Mouse (Mus musculus) embryonic facial prominence, embryonic 10.5 days (tissue): ENCODE measurements around the gene Smarcd1. TPM values are rescaled to one million over a fixed set of nuclear protein-coding genes. Genes with fewer than 3 reads are reported as not detected.

ENCODE experiments used
- DNase-seq: peaks from one replicate; pipeline ENCODE4 v3.0.0-alpha.2; 2017; ENCODE audit warnings: low spot score
- H3K27ac ChIP-seq: fragments of 300-500 bp; sonication (generic); replicated peaks from 2 replicates; pipeline ENCODE4 v1.5.1; 2016; ENCODE audit warnings: mild to moderate bottlenecking
- H3K27me3 ChIP-seq: fragments of 300-500 bp; sonication (generic); replicated peaks from 2 replicates; pipeline ENCODE4 v1.6.1; 2016; ENCODE audit warnings: low read depth, mild to moderate bottlenecking; ENCODE audit not compliant: poor library complexity, severe bottlenecking
- H3K36me3 ChIP-seq: fragments of 300-500 bp; sonication (generic); replicated peaks from 2 replicates; pipeline ENCODE4 v1.6.1; 2016; ENCODE audit warnings: mild to moderate bottlenecking, moderate library complexity
- H3K4me1 ChIP-seq: fragments of 300-500 bp; sonication (generic); 2 replicates; pipeline ENCODE4 v1.6.1; 2016
- H3K4me3 ChIP-seq: fragments of 300-500 bp; sonication (generic); 2 replicates; pipeline ENCODE4 v1.5.1; 2016; ENCODE audit warnings: mild to moderate bottlenecking, moderate library complexity
- H3K9me3 ChIP-seq: fragments of 300-500 bp; sonication (generic); 2 replicates; pipeline ENCODE4 v1.6.1; 2016; ENCODE audit warnings: mild to moderate bottlenecking
- WGBS: fragments of 180-500 bp; shearing (Covaris S2); methylation state at CpG from one replicate; pipeline ENCODE4 v1.1.7; 2016; 5-methylcytosine and 5-hydroxymethylcytosine counted together
- polyA plus RNA-seq: library from polyadenylated mRNA; unstranded; fragments of >200 nt; fragmentation: Nextera tagmentation; extraction: Ambion mirVana; gene quantifications from 2 replicates; pipeline ENCODE4 v1.2.1, GENCODE M21; 2016

Gene Smarcd1
- polyA plus RNA-seq, 1 experiment from 2014 or later, result 83.3 TPM

GRCm38 (mm10) chr15:99710221-99711190 is 8.6 kb downstream of the Smarcd1 start:
- Histone ChIP-seq H3K27me3 (no peaks in the 10 kb centered on the region), H3K4me3 (no peak overlapping the region), H3K9me3 (no peaks in the 10 kb centered on the region), H3K36me3 (peaks cover 98% of the 10 kb centered on the region), H3K4me1 (peaks cover 19% of the 10 kb centered on the region), H3K27ac (no peak overlapping the region)
- 94% methylated on average over 10 of the region's 10 CpGs for WGBS
- DNase-seq, result no peak

- DNase-seq, result no peak
- peaks cover 100% of the 10 kb centered on the region for H3K36me3 ChIP-seq
- no peaks in the 10 kb centered on the region for H3K9me3 ChIP-seq
- H3K27me3 ChIP-seq, result no peaks in the 10 kb centered on the region
- 78% methylated on average over 3 of the region's 3 CpGs for WGBS
- no peak overlapping the region for H3K4me3 ChIP-seq
- H3K4me1 ChIP-seq, result peaks cover 29% of the 10 kb centered on the region
- H3K27ac ChIP-seq, result no peak overlapping the region
Measured at GRCm38 (mm10) chr15:99711491-99711890, 9.6 kb downstream of the Smarcd1 start.

- Histone ChIP-seq H3K4me3 (no peak overlapping the region), H3K9me3 (no peaks in the 10 kb centered on the region), H3K27ac (no peak overlapping the region), H3K36me3 (peaks cover 99% of the 10 kb centered on the region), H3K27me3 (no peaks in the 10 kb centered on the region), H3K4me1 (peaks cover 35% of the 10 kb centered on the region)
- no peak for DNase-seq
- WGBS, result 60% methylated on average over 13 of the region's 13 CpGs
Measured at GRCm38 (mm10) chr15:99712666-99713559, 11.0 kb downstream of the Smarcd1 start.

DNA sequence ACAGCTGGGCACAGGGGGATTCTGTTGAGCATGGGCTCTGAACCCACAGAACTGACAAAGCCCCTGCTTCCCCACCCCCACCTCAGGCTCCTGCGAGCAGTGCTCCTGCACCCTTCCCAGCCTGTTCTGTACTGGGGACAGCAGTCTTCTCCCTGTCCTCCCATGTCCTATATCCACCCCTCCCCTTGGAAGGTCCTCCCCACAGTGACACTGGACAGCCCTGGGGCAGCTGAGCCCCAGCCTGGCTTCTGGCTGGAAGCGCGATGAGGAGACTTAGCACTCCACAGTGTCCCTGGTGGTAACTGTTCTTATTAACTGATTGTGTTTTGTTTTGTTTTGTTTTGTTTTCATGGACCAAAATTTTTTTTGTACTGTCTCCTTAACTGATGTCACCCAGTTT is 11.6 kb downstream of the Smarcd1 start:
- Histone ChIP-seq H3K27me3 (no peaks in the 10 kb centered on the region), H3K4me3 (no peak overlapping the region), H3K4me1 (peaks cover 35% of the 10 kb centered on the region), H3K27ac (no peak overlapping the region), H3K36me3 (peaks cover 99% of the 10 kb centered on the region), H3K9me3 (no peaks in the 10 kb centered on the region)
- WGBS, result 82% methylated on average over 3 of the region's 3 CpGs
- no peak for DNase-seq

DNA sequence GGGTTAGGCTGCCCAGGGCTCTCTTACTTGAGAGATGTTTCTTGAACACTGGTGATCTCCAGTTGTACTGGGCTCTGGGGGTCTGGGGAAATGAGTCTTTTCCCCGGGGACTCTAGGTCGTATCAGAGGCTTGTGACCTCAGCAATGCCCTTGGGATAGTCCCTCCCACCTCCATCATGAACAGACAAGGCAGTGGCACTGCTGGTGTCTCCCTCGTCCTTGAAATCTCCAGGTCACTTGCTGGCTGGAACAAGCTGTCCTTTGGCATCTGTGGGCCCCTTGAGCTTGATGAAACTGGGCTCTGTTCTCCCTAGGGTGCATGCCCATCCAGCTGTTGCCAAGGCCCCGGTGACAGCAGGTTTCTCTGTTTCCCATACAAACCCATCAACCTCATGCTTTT is 12.3 kb downstream of the Smarcd1 start:
- H3K4me3 ChIP-seq, result no peak overlapping the region
- no peak for DNase-seq
- no peak overlapping the region for H3K27ac ChIP-seq
- H3K9me3 ChIP-seq, result no peaks in the 10 kb centered on the region
- peaks cover 35% of the 10 kb centered on the region for H3K4me1 ChIP-seq
- 69% methylated on average over 4 of the region's 4 CpGs for WGBS
- no peaks in the 10 kb centered on the region for H3K27me3 ChIP-seq
- peaks cover 99% of the 10 kb centered on the region for H3K36me3 ChIP-seq

- Histone ChIP-seq H3K27me3 (no peaks in the 10 kb centered on the region), H3K36me3 (peaks cover 94% of the 10 kb centered on the region), H3K9me3 (no peaks in the 10 kb centered on the region), H3K27ac (no peak overlapping the region), H3K4me3 (no peak overlapping the region), H3K4me1 (peaks cover 35% of the 10 kb centered on the region)
- WGBS, result 55% methylated on average over 7 of the region's 7 CpGs
- peak; percentile 82 for DNase-seq
Measured at GRCm38 (mm10) chr15:99714858-99715257, 12.9 kb downstream of the Smarcd1 start.

GRCm38 (mm10) chr15:99715361-99715865 is 13.5 kb downstream of the Smarcd1 start:
- Histone ChIP-seq H3K4me1 (peaks cover 35% of the 10 kb centered on the region), H3K9me3 (no peaks in the 10 kb centered on the region), H3K27ac (no peak overlapping the region), H3K27me3 (no peaks in the 10 kb centered on the region), H3K36me3 (peaks cover 94% of the 10 kb centered on the region), H3K4me3 (no peak overlapping the region)
- WGBS, result 84% methylated on average over 13 of the region's 13 CpGs
- no peak for DNase-seq

DNA sequence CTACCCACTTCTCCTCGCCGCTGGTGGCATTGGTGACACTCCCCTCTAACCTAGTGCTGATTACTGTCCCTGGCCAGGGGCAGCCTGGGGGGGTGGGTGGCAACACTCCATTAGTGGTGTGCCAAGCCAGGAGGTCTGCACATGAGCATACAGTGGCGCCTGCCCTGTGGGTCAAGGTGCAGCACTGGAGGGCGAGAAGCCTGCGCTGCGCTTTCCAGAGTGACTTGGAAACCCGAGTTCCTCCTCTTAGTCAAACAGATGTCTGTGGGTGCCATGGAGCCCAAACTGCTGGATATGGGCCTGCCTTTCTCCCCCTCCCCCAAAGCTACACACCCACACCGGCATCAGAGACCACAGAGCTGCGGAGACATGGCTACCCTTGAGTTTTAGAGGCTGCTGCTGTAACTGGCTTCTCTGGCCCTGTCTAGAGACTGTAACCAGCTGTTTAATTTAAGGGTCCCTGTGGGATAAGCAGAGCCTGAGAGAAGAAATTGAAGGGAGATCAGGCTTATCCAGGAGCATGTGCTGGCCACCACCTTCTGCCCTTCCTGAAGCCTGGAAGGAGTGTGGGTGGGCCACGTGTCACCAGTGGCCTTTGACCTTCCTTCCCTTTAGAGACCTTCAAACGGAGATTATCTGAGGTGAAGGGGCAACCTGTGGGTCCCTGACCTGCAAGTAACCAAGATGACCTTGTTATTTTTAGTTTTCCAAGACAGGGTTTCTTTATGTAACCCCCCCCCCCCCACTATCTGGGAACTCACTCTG is 14.2 kb downstream of the Smarcd1 start:
- WGBS, result 60% methylated on average over 11 of the region's 11 CpGs
- H3K27me3 ChIP-seq, result no peaks in the 10 kb centered on the region
- H3K27ac ChIP-seq, result 0 out of 2 replicates have a peak overlapping the region, but pooled peaks have one; percentile 41
- peaks cover 92% of the 10 kb centered on the region for H3K36me3 ChIP-seq
- DNase-seq, result peak; percentile 25
- H3K9me3 ChIP-seq, result no peaks in the 10 kb centered on the region
- peaks cover 35% of the 10 kb centered on the region for H3K4me1 ChIP-seq
- H3K4me3 ChIP-seq, result no peak overlapping the region

GRCm38 (mm10) chr15:99716814-99717213 is 14.9 kb downstream of the Smarcd1 start:
- Histone ChIP-seq H3K4me1 (peaks cover 38% of the 10 kb centered on the region), H3K4me3 (no peak overlapping the region), H3K9me3 (no peaks in the 10 kb centered on the region), H3K36me3 (peaks cover 92% of the 10 kb centered on the region), H3K27me3 (no peaks in the 10 kb centered on the region), H3K27ac (no peak overlapping the region)
- 86% methylated on average over 12 of the region's 12 CpGs for WGBS
- no peak for DNase-seq

DNA sequence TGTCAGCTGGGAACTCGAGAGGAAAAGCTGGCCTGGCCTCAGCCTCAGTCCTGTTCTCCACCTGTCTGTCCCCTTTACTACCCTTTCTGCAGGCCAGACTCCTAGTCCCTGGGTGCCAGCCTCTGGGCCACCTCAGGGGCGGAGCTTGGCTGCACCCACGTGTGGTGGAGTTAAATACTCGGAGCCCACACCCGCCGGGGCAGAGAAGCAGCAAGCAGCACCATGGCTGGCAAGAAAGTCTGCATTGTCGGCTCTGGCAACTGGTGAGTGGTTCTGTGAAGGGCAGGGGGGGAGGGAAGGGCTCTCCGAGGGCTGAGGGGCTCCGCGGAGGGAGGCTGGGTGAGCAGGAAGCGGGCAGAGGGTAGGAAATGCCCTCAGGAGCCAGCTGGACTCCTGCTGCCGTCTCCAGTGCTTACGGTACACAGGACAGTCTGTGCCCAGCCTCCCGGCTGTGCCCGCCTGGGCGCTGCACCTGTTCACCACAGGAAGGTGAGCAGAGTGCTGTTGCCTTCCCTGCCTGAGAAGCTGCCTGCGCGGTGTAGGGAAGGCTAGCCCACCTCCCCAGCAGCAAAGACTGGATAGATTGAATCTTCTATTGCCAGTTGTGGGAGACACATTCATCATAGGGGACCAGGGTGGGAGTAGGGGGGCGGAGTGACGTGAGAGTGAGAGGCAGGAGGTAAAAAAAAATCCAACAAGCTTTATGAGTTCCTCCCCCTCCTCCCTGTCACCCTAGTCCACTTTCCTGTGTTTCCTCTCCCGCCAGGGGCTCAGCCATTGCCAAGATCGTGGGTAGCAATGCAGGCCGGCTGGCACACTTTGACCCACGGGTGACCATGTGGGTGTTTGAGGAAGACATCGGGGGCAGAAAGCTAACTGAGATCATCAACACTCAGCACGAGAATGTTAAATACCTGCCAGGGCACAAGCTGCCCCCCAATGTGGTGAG is 15.7 kb downstream of the Smarcd1 start, which contains the start of gene Gpd1:
Gpd1 (plus strand) TSS at position 130 of the 949 bp plus-strand sequence.
- Histone ChIP-seq H3K4me1 (peaks cover 41% of the 10 kb centered on the region), H3K36me3 (peaks cover 91% of the 10 kb centered on the region), H3K27me3 (no peaks in the 10 kb centered on the region), H3K27ac (no peak within 1 kb of the TSS), H3K4me3 (no peak within 1 kb of the TSS), H3K9me3 (no peaks in the 10 kb centered on the region)
- no peak for DNase-seq
- 66% methylated on average over 26 of the region's 26 CpGs for WGBS

GRCm38 (mm10) chr15:99718461-99719021 is 16.6 kb downstream of the Smarcd1 start:
- no peak overlapping the region for H3K4me3 ChIP-seq
- H3K9me3 ChIP-seq, result no peaks in the 10 kb centered on the region
- H3K4me1 ChIP-seq, result peaks cover 42% of the 10 kb centered on the region
- H3K27ac ChIP-seq, result no peak overlapping the region
- no peaks in the 10 kb centered on the region for H3K27me3 ChIP-seq
- peaks cover 90% of the 10 kb centered on the region for H3K36me3 ChIP-seq
- WGBS, result 92% methylated on average over 9 of the region's 9 CpGs
- DNase-seq, result no peak
